Mouse (Mus musculus): ENCODE measurements around the gene Tlr3. TPM values are rescaled to one million over a fixed set of nuclear protein-coding genes. Genes with fewer than 3 reads are reported as not detected.

Tlr3 gene
- 0.58 and 0.83 TPM in 2 replicates for polyA plus RNA-seq (2012; ENCODE audit: low replicate concordance)

GRCm38 (mm10) chr8:45410882-45411281, at the start of gene Tlr3:
Gene Tlr3, minus strand, starts transcription at chr8:45411080.

GRCm38 (mm10) chr8:45381963-45382347, 28.9 kb downstream of the Tlr3 start, which contains the start of gene Fam149a:
Gene Fam149a, minus strand, starts transcription at chr8:45382291.

Other genes with a start within 250 kb of the Tlr3 start
- not detected in 2 replicates for gene F11, start 149.0 kb downstream of the Tlr3 start, polyA plus RNA-seq (2012; ENCODE audit: low replicate concordance)
- gene Klkb1, start 116.2 kb downstream of the Tlr3 start, polyA plus RNA-seq (2012; ENCODE audit: low replicate concordance): not detected in 2 replicates
- not detected in 2 replicates for gene Gm45753, start 102.6 kb downstream of the Tlr3 start, polyA plus RNA-seq (2012; ENCODE audit: low replicate concordance)
- 1.9 and 5.4 TPM in 2 replicates for gene Cyp4v3, start 77.9 kb downstream of the Tlr3 start, polyA plus RNA-seq (2012; ENCODE audit: low replicate concordance)
- 1.7 and 3.4 TPM in 2 replicates for gene Fam149a, start 28.8 kb downstream of the Tlr3 start, polyA plus RNA-seq (2012; ENCODE audit: low replicate concordance)
- 1.3 and 2.8 TPM in 2 replicates for gene Sorbs2, start 96.7 kb upstream of the Tlr3 start, polyA plus RNA-seq (2012; ENCODE audit: low replicate concordance)